Mouse (Mus musculus) thymus, postnatal 0 days (tissue): ENCODE measurements around the gene Cdcp2. TPM values are rescaled to one million over a fixed set of nuclear protein-coding genes. Genes with fewer than 3 reads are reported as not detected.

Experiments used
- DNase-seq: peaks from one replicate; pipeline ENCODE4 v3.0.0-alpha.2; 2015; ENCODE audit warnings: low spot score
- polyA plus RNA-seq: library from polyadenylated mRNA; unstranded; fragments of >200 nt; fragmentation: Nextera tagmentation; extraction: Ambion mirVana; gene quantifications from 2 replicates; pipeline ENCODE4 v1.2.1, GENCODE M21; 2015

Cdcp2 gene
- polyA plus RNA-seq, 1 experiment from 2014 or later: not detected

- no peak for DNase-seq
Observed at GRCm38 (mm10) chr4:107129373-107129772, 32.7 kb downstream of the Cdcp2 start.

- peak; percentile 60 for DNase-seq
Observed at GRCm38 (mm10) chr4:107130534-107130933, 33.8 kb downstream of the Cdcp2 start.

- DNase-seq: no peak
Observed at GRCm38 (mm10) chr4:107134891-107135290, 38.2 kb downstream of the Cdcp2 start.

DNA sequence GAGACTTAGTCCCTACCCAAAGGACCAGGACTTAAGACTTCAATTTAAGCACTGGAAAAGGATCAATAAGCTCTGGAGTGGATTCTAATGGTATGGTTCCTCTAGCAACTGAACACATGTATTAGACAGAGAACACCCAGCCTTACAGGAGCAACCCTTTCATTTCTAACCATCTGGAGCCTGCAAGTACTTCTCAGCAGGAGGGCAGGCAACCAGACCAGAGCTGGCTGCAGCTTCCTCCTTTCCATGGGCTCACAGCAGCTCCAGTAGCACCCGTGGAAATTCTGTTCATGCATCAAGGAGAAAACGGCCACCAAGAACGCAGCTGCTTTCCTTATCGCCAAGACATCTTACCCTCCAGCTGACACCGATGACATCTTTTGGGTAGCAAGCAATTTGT, 39.0 kb downstream of the Cdcp2 start:
- DNase-seq: no peak

- no peak for DNase-seq
Observed at GRCm38 (mm10) chr4:107136531-107136930, 39.8 kb downstream of the Cdcp2 start.

DNA sequence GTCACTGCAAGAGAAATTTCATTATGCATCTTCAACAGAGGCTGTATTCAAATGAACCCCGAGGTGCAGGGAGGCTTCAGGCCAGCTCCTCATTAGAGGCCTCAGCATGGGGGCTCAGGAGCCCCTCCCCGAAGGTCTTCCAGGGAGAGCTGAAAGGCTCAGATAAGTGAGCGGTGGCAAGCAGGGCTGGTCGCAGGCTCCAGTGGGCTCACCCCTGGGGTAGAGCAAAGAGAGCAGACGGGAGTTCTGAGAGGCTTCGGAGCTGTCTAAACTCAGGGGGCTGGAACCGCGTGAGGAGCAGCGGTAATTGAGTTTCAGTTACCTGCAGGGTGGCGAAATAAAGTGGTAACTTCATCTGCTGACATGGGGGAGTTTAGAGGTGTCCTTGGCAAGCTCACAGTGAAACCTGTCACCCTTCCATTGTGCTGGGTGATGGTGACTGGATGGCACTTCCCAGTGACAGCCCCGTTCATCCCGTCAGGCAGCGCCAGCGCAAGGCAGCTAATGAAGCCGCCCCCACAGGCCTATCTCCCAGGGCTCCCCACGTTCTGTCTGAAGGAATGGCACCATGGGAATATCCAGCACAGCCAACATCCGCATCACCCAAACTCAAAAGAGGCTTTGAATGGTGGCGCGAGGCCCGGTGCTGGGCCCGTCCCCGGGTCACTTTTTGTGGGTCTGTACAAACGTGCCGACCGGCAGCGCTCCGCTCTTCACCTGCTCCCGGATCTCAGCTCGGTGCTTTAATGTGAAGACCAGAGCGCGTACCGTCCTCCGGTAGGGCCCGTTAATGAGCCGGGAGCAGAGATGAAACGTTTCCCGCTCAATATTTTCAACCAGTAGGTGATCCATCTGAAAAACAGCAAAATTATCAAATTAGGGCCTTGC, 42.5 kb downstream of the Cdcp2 start:
- no peak for DNase-seq

- no peak for DNase-seq
Observed at GRCm38 (mm10) chr4:107139836-107140631, 43.3 kb downstream of the Cdcp2 start.

- no peak for DNase-seq
Observed at GRCm38 (mm10) chr4:107143511-107143910, 46.8 kb downstream of the Cdcp2 start.

- no peak for DNase-seq
Observed at GRCm38 (mm10) chr4:107150991-107151390, 54.3 kb downstream of the Cdcp2 start.

GRCm38 (mm10) chr4:107152571-107152970, 55.9 kb downstream of the Cdcp2 start:
- no peak for DNase-seq

DNA sequence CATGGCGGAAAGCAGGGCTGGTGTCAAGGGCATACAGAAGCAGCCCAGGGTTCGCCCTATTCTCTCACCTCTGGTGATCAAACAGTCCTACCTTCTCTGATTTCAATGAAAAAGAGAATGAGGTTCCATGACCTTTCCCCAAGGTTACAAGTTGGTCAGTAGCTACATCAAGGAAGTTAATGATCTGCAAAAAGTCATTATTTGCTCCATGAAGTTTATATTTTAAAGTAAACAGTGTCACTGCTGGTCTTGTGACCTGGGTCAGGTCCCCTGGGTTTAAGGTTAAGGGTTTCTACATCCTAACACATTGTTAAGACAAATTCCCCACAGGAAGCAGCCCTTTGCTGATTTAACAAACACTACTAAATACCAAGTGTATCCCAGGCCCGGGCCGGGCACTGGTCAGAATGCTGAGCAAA, 60.3 kb downstream of the Cdcp2 start:
- no peak for DNase-seq

- no peak for DNase-seq
Observed at GRCm38 (mm10) chr4:107159166-107159773, 62.6 kb downstream of the Cdcp2 start.

DNA sequence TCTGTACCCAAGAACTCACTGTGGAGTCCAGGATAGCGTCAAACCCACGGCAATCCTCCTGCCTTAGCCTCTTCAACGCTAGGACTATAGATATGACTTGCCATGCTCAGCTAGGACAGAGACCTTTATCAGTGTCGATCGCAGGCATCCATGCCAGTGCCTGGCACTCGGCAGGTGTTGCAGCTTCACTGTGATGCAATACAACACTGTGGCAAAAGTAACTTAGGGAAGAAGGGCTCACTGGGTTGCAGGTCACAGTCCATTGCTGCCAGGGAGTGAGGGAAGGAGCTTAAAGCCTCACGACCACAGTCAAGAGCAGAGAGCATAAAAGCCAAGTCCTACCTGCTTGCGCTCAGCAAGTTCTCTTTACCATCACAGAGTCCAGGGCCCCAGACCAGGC, 63.5 kb downstream of the Cdcp2 start:
- no peak for DNase-seq

Other genes with a start within 250 kb of the Cdcp2 start
- gene Ssbp3, start 186.2 kb upstream of the Cdcp2 start, polyA plus RNA-seq: 93.6 and 106 TPM in 2 replicates
- gene Mrpl37, start 30.0 kb upstream of the Cdcp2 start, polyA plus RNA-seq: 78.1 and 80.6 TPM in 2 replicates
- gene Cyb5rl, start 29.9 kb upstream of the Cdcp2 start, polyA plus RNA-seq: 5.0 and 5.3 TPM in 2 replicates
- 373 and 377 TPM in 2 replicates for gene Tmem59, start 81.5 kb downstream of the Cdcp2 start, polyA plus RNA-seq
- 48.4 and 67.1 TPM in 2 replicates for gene Tceanc2, start 82.2 kb downstream of the Cdcp2 start, polyA plus RNA-seq
- gene Ldlrad1, start 112.3 kb downstream of the Cdcp2 start, polyA plus RNA-seq: 0.19 and 0.38 TPM in 2 replicates
- gene Lrrc42, start 156.6 kb downstream of the Cdcp2 start, polyA plus RNA-seq: 127 and 129 TPM in 2 replicates
- gene Hspb11, start 156.7 kb downstream of the Cdcp2 start, polyA plus RNA-seq: 106 and 112 TPM in 2 replicates
- gene Dio1, start 210.3 kb downstream of the Cdcp2 start, polyA plus RNA-seq: 6.8 and 7.2 TPM in 2 replicates
- 84.3 and 87.2 TPM in 2 replicates for gene Yipf1, start 217.5 kb downstream of the Cdcp2 start, polyA plus RNA-seq